Mouse (Mus musculus) midbrain, embryonic 14.5 days (tissue): ENCODE measurements around the gene Midn. TPM values are rescaled to one million over a fixed set of nuclear protein-coding genes. Genes with fewer than 3 reads are reported as not detected.

ENCODE experiments used
- ATAC-seq: fragments of 200-750 bp; cut with Nextera tagmentation; 2 replicates; pipeline ENCODE4 v1.8.0; 2017; ENCODE audit warnings: moderate number of reproducible peaks, moderate library complexity; ENCODE audit not compliant: low FRiP score, low TSS enrichment
- DNase-seq: peaks from one replicate; pipeline ENCODE4 v3.0.0-alpha.2; 2015
- H3K27ac ChIP-seq: fragments of 300-500 bp; sonication (generic); replicated peaks from 2 replicates; pipeline ENCODE4 v1.5.1; 2014; ENCODE audit warnings: mild to moderate bottlenecking, low read depth, low read length, moderate library complexity
- H3K27me3 ChIP-seq: fragments of 300-500 bp; sonication (generic); 2 replicates; pipeline ENCODE4 v1.6.1; 2014; ENCODE audit warnings: low read length, control low read depth, mixed read lengths; ENCODE audit not compliant: control insufficient read depth, insufficient read depth
- H3K36me3 ChIP-seq: fragments of 300-500 bp; sonication (generic); 2 replicates; pipeline ENCODE4 v1.6.1; 2014; ENCODE audit warnings: low read length, control low read depth; ENCODE audit not compliant: control insufficient read depth, insufficient read depth
- H3K4me1 ChIP-seq: fragments of 300-500 bp; sonication (generic); 2 replicates; pipeline ENCODE4 v1.6.1; 2014; ENCODE audit warnings: mild to moderate bottlenecking, antibody characterized with exemption, low read length, control low read depth; ENCODE audit not compliant: control insufficient read depth, insufficient read depth
- H3K4me2 ChIP-seq: fragments of 300-500 bp; sonication (generic); 2 replicates; pipeline ENCODE4 v1.6.1; 2014; ENCODE audit warnings: mild to moderate bottlenecking, low read length, moderate library complexity
- H3K4me3 ChIP-seq: fragments of 300-500 bp; sonication (generic); replicated peaks from 2 replicates; pipeline ENCODE4 v1.5.1; 2014; ENCODE audit warnings: low read depth, low read length
- H3K9ac ChIP-seq: fragments of 300-500 bp; sonication (generic); replicated peaks from 2 replicates; pipeline ENCODE4 v1.6.1; 2014; ENCODE audit warnings: mild to moderate bottlenecking, low read length, moderate library complexity
- H3K9me3 ChIP-seq: fragments of 300-500 bp; sonication (generic); 2 replicates; pipeline ENCODE4 v1.6.1; 2016; ENCODE audit warnings: low read length, control low read depth, mixed read lengths; ENCODE audit not compliant: control insufficient read depth
- WGBS: fragments of 180-500 bp; shearing (Covaris S2); extraction: QIAGEN DNeasy Blood & Tissue Kit; methylation state at CpG from one replicate; pipeline ENCODE4 v1.1.7; 2014; 5-methylcytosine and 5-hydroxymethylcytosine counted together
- polyA plus RNA-seq: library from polyadenylated mRNA; unstranded; fragments of >200 nt; fragmentation: Nextera tagmentation; extraction: Ambion mirVana; gene quantifications from 2 replicates; pipeline ENCODE4 v1.2.1, GENCODE M21; 2014

The Midn gene
- polyA plus RNA-seq, 1 experiment from 2014 or later: 62.6 TPM

- H3K36me3 ChIP-seq: peaks cover 52% of the 10 kb centered on the region
Observed at GRCm38 (mm10) chr10:80150226-80151210, 2.4 kb downstream of the Midn start.

GRCm38 (mm10) chr10:80151211-80152034 is 3.4 kb downstream of the Midn start:
- H3K36me3 ChIP-seq: peaks cover 56% of the 10 kb centered on the region
- H3K4me3 ChIP-seq: peak overlapping the region; percentile 99
- ATAC-seq (no peak), DNase-seq (peak; percentile 76)
- H3K9me3 ChIP-seq: no peaks in the 10 kb centered on the region
- H3K4me1 ChIP-seq: peaks cover 28% of the 10 kb centered on the region
- under 1% methylated on average over 24 of the region's 26 CpGs for WGBS
- peak overlapping the region; percentile 100 for H3K27ac ChIP-seq
- H3K4me2 ChIP-seq: peak overlapping the region; percentile 98
- H3K9ac ChIP-seq: peak overlapping the region; percentile 100
- no peaks in the 10 kb centered on the region for H3K27me3 ChIP-seq

More at GRCm38 (mm10) chr10:80150226-80151210, 2.4 kb downstream of the Midn start:
- Histone ChIP-seq H3K4me3 (peak overlapping the region; percentile 99), H3K9ac (peak overlapping the region; percentile 100), H3K27ac (peak overlapping the region; percentile 100), H3K4me1 (peaks cover 28% of the 10 kb centered on the region), H3K9me3 (no peaks in the 10 kb centered on the region), H3K4me2 (peak overlapping the region; percentile 98), H3K27me3 (no peaks in the 10 kb centered on the region)
- peak; percentile 89 for DNase-seq
- ATAC-seq: peak; percentile 1; the same call in 1 of the 2 replicates
- under 1% methylated on average over 51 of the region's 71 CpGs for WGBS

GRCm38 (mm10) chr10:80152071-80152872 is 4.2 kb downstream of the Midn start:
- Histone ChIP-seq H3K4me2 (peak overlapping the region; percentile 98), H3K36me3 (peaks cover 65% of the 10 kb centered on the region), H3K27me3 (no peaks in the 10 kb centered on the region), H3K4me1 (peaks cover 29% of the 10 kb centered on the region), H3K9ac (peak overlapping the region; percentile 100), H3K4me3 (peak overlapping the region; percentile 99), H3K9me3 (no peaks in the 10 kb centered on the region), H3K27ac (peak overlapping the region; percentile 100)
- 3% methylated on average over 15 of the region's 15 CpGs for WGBS
- ATAC-seq (no peak), DNase-seq (peak; percentile 56)

GRCm38 (mm10) chr10:80152873-80153260 is 4.8 kb downstream of the Midn start:
- DNase-seq: no peak
- peak overlapping the region; percentile 99 for H3K4me3 ChIP-seq
- H3K9me3 ChIP-seq: no peaks in the 10 kb centered on the region
- H3K4me2 ChIP-seq: peak overlapping the region; percentile 98
- peaks cover 69% of the 10 kb centered on the region for H3K36me3 ChIP-seq
- H3K4me1 ChIP-seq: peaks cover 32% of the 10 kb centered on the region
- WGBS: 21% methylated on average over 3 of the region's 3 CpGs
- H3K9ac ChIP-seq: peak overlapping the region; percentile 100
- ATAC-seq: no peak
- peak overlapping the region; percentile 100 for H3K27ac ChIP-seq
- H3K27me3 ChIP-seq: no peaks in the 10 kb centered on the region

GRCm38 (mm10) chr10:80153713-80154112 is 5.6 kb downstream of the Midn start:
- H3K27me3 ChIP-seq: no peaks in the 10 kb centered on the region
- ATAC-seq (no peak), DNase-seq (no peak)
- no peaks in the 10 kb centered on the region for H3K9me3 ChIP-seq
- peak overlapping the region; percentile 10 for H3K4me3 ChIP-seq
- peak overlapping the region; percentile 98 for H3K4me2 ChIP-seq
- H3K4me1 ChIP-seq: peaks cover 35% of the 10 kb centered on the region
- peak overlapping the region; percentile 100 for H3K27ac ChIP-seq
- peak overlapping the region; percentile 100 for H3K9ac ChIP-seq
- WGBS: 85% methylated on average over 19 of the region's 19 CpGs
- peaks cover 74% of the 10 kb centered on the region for H3K36me3 ChIP-seq

- no peaks in the 10 kb centered on the region for H3K27me3 ChIP-seq
- peak overlapping the region; percentile 10; the same call in 1 of the 2 replicates for H3K4me3 ChIP-seq
- WGBS: 79% methylated on average over 7 of the region's 7 CpGs
- H3K9me3 ChIP-seq: no peaks in the 10 kb centered on the region
- H3K4me1 ChIP-seq: peaks cover 42% of the 10 kb centered on the region
- peak overlapping the region; percentile 34 for H3K9ac ChIP-seq
- no peak overlapping the region for H3K27ac ChIP-seq
- peaks cover 75% of the 10 kb centered on the region for H3K36me3 ChIP-seq
- peak overlapping the region; percentile 98; the same call in 1 of the 2 replicates for H3K4me2 ChIP-seq
- DNase-seq (no peak), ATAC-seq (no peak)
Observed at GRCm38 (mm10) chr10:80154384-80154783, 6.3 kb downstream of the Midn start.

- ATAC-seq: no peak
- Histone ChIP-seq H3K4me2 (no peak overlapping the region), H3K27ac (0 out of 2 replicates have a peak overlapping the region, but pooled peaks have one; percentile 32), H3K27me3 (no peaks in the 10 kb centered on the region), H3K4me1 (peaks cover 47% of the 10 kb centered on the region), H3K9me3 (no peaks in the 10 kb centered on the region), H3K36me3 (peaks cover 75% of the 10 kb centered on the region), H3K4me3 (no peak overlapping the region), H3K9ac (no peak overlapping the region)
- no peak for DNase-seq
- 50% methylated on average over 1 of the region's 1 CpGs for WGBS
Observed at GRCm38 (mm10) chr10:80155277-80155676, 7.2 kb downstream of the Midn start.
